Mouse (Mus musculus) liver, embryonic 14.5 days (tissue): ENCODE measurements around the gene Brinp1. TPM values are rescaled to one million over a fixed set of nuclear protein-coding genes. Genes with fewer than 3 reads are reported as not detected.

ENCODE experiments used
- ATAC-seq: fragments of 200-750 bp; cut with Nextera tagmentation; 2 replicates; pipeline ENCODE4 v1.8.0; 2017; ENCODE audit warnings: moderate number of reproducible peaks, mild to moderate bottlenecking, moderate library complexity; ENCODE audit not compliant: insufficient read depth
- DNase-seq, 3 experiments: peaks; one replicate each; pipeline ENCODE4 v3.0.0-alpha.2; 2012 to 2013; ENCODE audit warnings: low read depth in 3 of 3, low spot score in 3 of 3
- H3K27ac ChIP-seq: fragments of 300-500 bp; sonication (generic); 2 replicates; pipeline ENCODE4 v1.5.1; 2014; ENCODE audit warnings: moderate library complexity, mild to moderate bottlenecking, control low read depth, inconsistent platforms
- H3K27me3 ChIP-seq: fragments of 300-500 bp; sonication (generic); 2 replicates; pipeline ENCODE4 v1.6.1; 2014; ENCODE audit warnings: mild to moderate bottlenecking, low read length, moderate library complexity; ENCODE audit not compliant: control insufficient read depth, insufficient read depth
- H3K36me3 ChIP-seq: fragments of 300-500 bp; sonication (generic); replicated peaks from 2 replicates; pipeline ENCODE4 v1.6.1; 2014; ENCODE audit warnings: low read depth; ENCODE audit not compliant: control insufficient read depth, insufficient read depth
- H3K4me1 ChIP-seq, 2 experiments: fragments of 200-500 bp in 1 of 2; fragments of 300-500 bp in 1 of 2; sonication (generic) in 1 of 2; replicated peaks; 2 replicates each; pipeline ENCODE4 v1.6.1; 2012 to 2014; ENCODE audit warnings: antibody characterized with exemption in 1 of 2, inconsistent platforms in 1 of 2, low read length in 1 of 2; ENCODE audit not compliant: control insufficient read depth in 2 of 2, insufficient read depth in 2 of 2
- H3K4me2 ChIP-seq: fragments of 300-500 bp; sonication (generic); 2 replicates; pipeline ENCODE4 v1.6.1; 2014; ENCODE audit warnings: low read depth, mild to moderate bottlenecking, control low read depth, moderate library complexity
- H3K4me3 ChIP-seq, 2 experiments: fragments of 200-500 bp in 1 of 2; fragments of 300-500 bp in 1 of 2; sonication (generic) in 1 of 2; 2 replicates each; pipeline ENCODE4 v1.5.1; 2012 to 2014; ENCODE audit warnings: low read depth in 2 of 2, low read length in 2 of 2, mild to moderate bottlenecking in 2 of 2, control low read depth in 1 of 2, inconsistent platforms in 1 of 2, moderate library complexity in 1 of 2; ENCODE audit not compliant: insufficient read depth in 1 of 2
- H3K9ac ChIP-seq: fragments of 300-500 bp; sonication (generic); replicated peaks from 2 replicates; pipeline ENCODE4 v1.6.1; 2014; ENCODE audit warnings: mild to moderate bottlenecking, control low read depth, moderate library complexity
- H3K9me3 ChIP-seq: fragments of 300-500 bp; sonication (generic); 2 replicates; pipeline ENCODE4 v1.6.1; 2016; ENCODE audit warnings: low read length, mixed read lengths; ENCODE audit not compliant: control insufficient read depth
- CTCF ChIP-seq: IDR thresholded peaks from 2 replicates; pipeline ENCODE4 v1.5.1; 2016; ENCODE audit warnings: antibody characterized with exemption, low read depth, control low read depth
- EP300 ChIP-seq: IDR thresholded peaks from 2 replicates; pipeline ENCODE4 v1.6.1; 2016; ENCODE audit warnings: antibody characterized with exemption, low read depth
- WGBS: fragments of 180-500 bp; shearing (Covaris S2); extraction: QIAGEN DNeasy Blood & Tissue Kit; methylation state at CpG from one replicate; pipeline ENCODE4 v1.1.7; 2014; ENCODE audit not compliant: insufficient replicate concordance; 5-methylcytosine and 5-hydroxymethylcytosine counted together
- polyA plus RNA-seq, 2 experiments: library from polyadenylated mRNA; depleted of rRNA in 1 of 2; stranded (reverse) in 1 of 2; unstranded in 1 of 2; fragments of >200 nt; fragmentation: Nextera tagmentation in 1 of 2; extraction: Ambion mirVana in 1 of 2; gene quantifications; 2 replicates each; pipeline versions ENCODE4 v1.2.1 to v1.2.3; 2012 to 2014

The Brinp1 gene
- polyA plus RNA-seq, 2 experiments = 0.15 TPM

DNA sequence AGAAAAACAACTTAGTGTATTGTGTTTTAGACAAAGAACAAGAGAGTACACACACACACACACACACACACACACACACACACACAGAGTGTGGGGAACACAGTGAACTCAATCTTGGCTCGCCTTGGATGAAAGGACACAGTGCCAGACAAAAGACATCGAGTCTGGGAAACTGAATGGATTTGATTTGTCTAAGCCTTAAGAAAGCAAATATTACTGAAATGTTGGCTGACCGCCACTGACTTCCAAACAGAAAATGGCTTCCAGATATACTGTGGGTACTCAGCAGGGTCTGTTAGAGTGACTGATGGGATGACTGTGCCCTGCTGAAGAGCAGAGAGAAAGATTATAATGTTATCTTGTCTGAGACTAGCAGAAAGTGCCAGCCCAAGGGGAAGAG is 34.1 kb downstream of the Brinp1 start:
- WGBS = 59% methylated on average over 3 of the region's 3 CpGs
- H3K27ac ChIP-seq = no peak overlapping the region
- no peaks in the 10 kb centered on the region for H3K4me1 ChIP-seq
- H3K9me3 ChIP-seq = no peaks in the 10 kb centered on the region
- no peaks in the 10 kb centered on the region for H3K27me3 ChIP-seq
- no peaks in the 10 kb centered on the region for H3K36me3 ChIP-seq
- no peak for DNase-seq
- H3K4me3 ChIP-seq = no peak overlapping the region
- no peak for TF ChIP-seq CTCF
- no peak for TF ChIP-seq EP300
- no peak for ATAC-seq
- no peak overlapping the region for H3K4me2 ChIP-seq
- no peak overlapping the region for H3K9ac ChIP-seq

DNA sequence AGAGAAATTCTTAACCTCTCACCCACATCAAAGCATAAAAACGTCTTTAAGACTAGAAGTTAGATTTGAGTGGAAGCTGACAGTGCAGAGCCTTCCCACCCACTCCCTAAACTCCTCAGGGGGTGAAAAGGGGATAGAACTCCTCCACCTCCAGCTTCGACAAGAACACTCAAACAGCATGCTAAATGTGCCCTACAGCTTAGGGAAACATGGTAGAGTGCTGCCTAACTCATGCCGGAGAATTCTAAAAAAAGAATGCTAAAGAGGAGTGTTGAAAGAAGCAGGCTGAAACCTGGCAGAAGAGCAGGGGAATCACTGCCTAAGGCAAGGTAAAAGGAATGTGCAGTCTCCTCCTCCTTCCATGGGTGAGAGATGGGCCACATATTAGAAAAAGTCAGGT is 43.3 kb downstream of the Brinp1 start:
- ATAC-seq = no peak
- H3K27me3 ChIP-seq = no peaks in the 10 kb centered on the region
- no peak overlapping the region for H3K4me3 ChIP-seq
- no peak for TF ChIP-seq CTCF
- no peak for TF ChIP-seq EP300
- DNase-seq = no peak
- no peaks in the 10 kb centered on the region for H3K9me3 ChIP-seq
- no peak overlapping the region for H3K27ac ChIP-seq
- 38% methylated on average over 3 of the region's 3 CpGs for WGBS
- no peaks in the 10 kb centered on the region for H3K36me3 ChIP-seq
- no peaks in the 10 kb centered on the region for H3K4me1 ChIP-seq
- H3K4me2 ChIP-seq = no peak overlapping the region
- no peak overlapping the region for H3K9ac ChIP-seq

DNA sequence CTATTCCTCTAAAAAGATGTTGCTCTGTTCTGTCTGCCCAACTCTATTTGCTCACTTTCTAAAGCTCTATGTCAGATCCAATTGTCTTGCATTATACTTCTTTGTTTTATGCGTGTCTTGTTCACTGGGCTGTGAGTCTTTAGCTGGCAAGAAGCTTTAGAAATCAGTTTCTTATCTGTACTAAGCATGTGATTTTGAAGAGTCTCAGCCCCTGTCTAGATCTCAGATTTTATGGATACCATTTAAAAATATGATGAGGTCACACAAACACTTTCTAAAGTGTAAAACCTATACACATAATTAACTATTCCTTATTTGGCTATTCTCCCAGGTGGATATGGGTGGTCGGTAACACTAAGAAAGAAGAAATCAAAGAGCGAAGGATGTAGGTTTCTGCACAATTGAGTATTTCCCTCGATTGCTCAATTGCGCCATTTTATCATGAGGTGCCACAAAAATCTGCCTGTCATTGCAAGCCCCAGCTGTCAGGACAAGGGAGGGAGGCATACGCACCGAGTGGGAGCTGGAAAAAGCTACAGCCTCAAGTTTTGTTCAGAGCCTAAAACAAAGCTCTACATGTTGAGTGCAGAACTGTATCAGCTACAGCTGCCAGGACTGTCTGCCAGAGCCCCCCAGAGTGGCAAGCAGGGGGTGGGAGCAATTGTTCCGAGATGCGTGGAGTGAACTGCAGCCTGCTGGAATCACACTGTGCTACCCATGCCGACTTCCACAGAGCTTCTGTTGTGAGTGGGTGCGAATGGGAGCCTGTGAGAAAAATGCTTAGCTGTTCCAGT is 47.6 kb downstream of the Brinp1 start:
- Histone ChIP-seq H3K36me3 (no peaks in the 10 kb centered on the region), H3K4me1 (no peaks in the 10 kb centered on the region), H3K4me2 (no peak overlapping the region), H3K27me3 (no peaks in the 10 kb centered on the region), H3K27ac (no peak overlapping the region), H3K4me3 (no peak overlapping the region), H3K9ac (no peak overlapping the region), H3K9me3 (no peaks in the 10 kb centered on the region)
- ATAC-seq = no peak
- DNase-seq = no peak
- WGBS = 67% methylated on average over 11 of the region's 11 CpGs
- no peak for TF ChIP-seq EP300
- no peak for TF ChIP-seq CTCF

DNA sequence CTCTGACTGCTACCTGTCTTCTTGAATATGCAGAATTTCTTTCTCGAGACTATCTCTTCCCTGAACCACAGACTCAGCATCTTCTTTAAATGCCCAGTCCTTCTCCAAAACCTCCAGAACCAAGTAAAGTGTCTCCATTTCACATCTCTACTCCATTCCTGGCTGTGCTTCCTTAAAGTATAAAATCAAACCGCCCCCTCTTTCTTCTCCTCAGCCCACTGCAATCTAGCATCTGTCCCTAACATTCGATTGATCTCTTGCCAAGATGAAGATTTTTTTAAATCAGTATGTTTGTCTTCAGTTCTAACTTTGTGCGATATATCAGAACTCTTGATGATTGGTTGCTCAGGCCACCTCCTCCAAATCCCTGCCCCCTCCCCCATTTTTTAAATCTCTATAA is 63.7 kb downstream of the Brinp1 start:
- TF ChIP-seq EP300 (no peak), CTCF (no peak)
- H3K36me3 ChIP-seq = no peaks in the 10 kb centered on the region
- H3K4me3 ChIP-seq = no peak overlapping the region
- no peak overlapping the region for H3K27ac ChIP-seq
- no peaks in the 10 kb centered on the region for H3K4me1 ChIP-seq
- DNase-seq (no peak), ATAC-seq (no peak)
- WGBS = 50% methylated on average over 4 of the region's 4 CpGs
- no peaks in the 10 kb centered on the region for H3K27me3 ChIP-seq
- no peaks in the 10 kb centered on the region for H3K9me3 ChIP-seq
- H3K4me2 ChIP-seq = no peak overlapping the region
- H3K9ac ChIP-seq = no peak overlapping the region

DNA sequence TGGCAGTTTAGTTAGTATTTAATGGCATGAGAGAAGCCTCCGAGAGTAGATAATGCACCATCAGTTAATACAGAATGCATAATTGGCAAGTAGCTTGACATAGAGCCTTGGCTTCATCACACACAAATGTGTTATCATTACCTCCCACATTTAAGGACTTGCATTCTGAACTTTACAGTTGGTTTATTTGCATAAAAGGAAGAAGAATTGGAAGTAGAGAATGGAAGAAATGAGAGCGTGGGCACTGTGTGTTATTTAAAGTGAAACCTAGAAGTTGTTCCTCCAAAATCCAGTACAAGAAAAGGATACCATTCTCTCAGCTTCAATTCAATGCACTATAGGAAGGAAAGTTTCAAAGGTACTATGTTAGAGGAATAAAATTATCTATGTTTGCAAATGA is 67.9 kb downstream of the Brinp1 start:
- DNase-seq (no peak), ATAC-seq (no peak)
- H3K27me3 ChIP-seq = no peaks in the 10 kb centered on the region
- H3K9me3 ChIP-seq = no peaks in the 10 kb centered on the region
- H3K36me3 ChIP-seq = no peaks in the 10 kb centered on the region
- H3K4me1 ChIP-seq = no peaks in the 10 kb centered on the region
- no peak overlapping the region for H3K9ac ChIP-seq
- no peak overlapping the region for H3K4me3 ChIP-seq
- WGBS = 65% methylated on average over 2 of the region's 2 CpGs
- TF ChIP-seq EP300 (no peak), CTCF (no peak)
- no peak overlapping the region for H3K4me2 ChIP-seq
- no peak overlapping the region for H3K27ac ChIP-seq
